Mouse (Mus musculus) small intestine, adult 2 months (tissue): ENCODE measurements around the gene Serp2.

Experiments
- CTCF ChIP-seq: fragments of 200-500 bp; IDR thresholded peaks from 2 replicates; pipeline ENCODE4 v1.5.1; 2012; ENCODE audit warnings: low read depth, mild to moderate bottlenecking, control low read depth, inconsistent platforms, low read length, moderate library complexity, mixed read lengths; ENCODE audit not compliant: insufficient replicate concordance, insufficient read length; ENCODE audit errors: extremely low read depth
- POLR2A ChIP-seq: fragments of 200-500 bp; IDR thresholded peaks from 2 replicates; pipeline ENCODE4 v1.6.1; 2012; ENCODE audit warnings: low read depth, mild to moderate bottlenecking, control low read depth, inconsistent platforms, low read length, moderate library complexity

DNA sequence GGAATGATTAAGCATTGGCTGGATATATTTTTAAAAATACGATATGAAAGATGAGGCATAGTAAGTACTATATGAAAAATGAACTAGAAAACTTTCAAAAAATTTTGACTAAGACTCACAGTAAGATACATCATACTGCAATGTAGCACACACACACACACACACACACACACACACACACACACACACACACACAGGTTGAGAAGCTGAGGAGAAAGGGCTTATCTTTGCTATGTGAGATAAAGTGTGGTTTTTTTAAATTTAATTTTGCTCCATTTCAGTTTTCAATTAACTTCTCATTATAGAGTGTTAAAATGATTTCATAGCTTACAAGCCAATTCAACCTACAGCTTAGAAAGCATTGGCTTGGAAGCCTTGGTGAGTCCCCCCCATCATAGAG is 33.3 kb downstream of the Serp2 start:
- TF ChIP-seq CTCF (no peak), POLR2A (no peak)
